Mouse (Mus musculus) cerebellum, adult 9-11 months (tissue): Measurements from ENCODE around the gene Kif16b.

Experiments used
- DNase-seq: peaks from one replicate; pipeline ENCODE4 v3.0.0; 2022

Kif16b gene

DNA sequence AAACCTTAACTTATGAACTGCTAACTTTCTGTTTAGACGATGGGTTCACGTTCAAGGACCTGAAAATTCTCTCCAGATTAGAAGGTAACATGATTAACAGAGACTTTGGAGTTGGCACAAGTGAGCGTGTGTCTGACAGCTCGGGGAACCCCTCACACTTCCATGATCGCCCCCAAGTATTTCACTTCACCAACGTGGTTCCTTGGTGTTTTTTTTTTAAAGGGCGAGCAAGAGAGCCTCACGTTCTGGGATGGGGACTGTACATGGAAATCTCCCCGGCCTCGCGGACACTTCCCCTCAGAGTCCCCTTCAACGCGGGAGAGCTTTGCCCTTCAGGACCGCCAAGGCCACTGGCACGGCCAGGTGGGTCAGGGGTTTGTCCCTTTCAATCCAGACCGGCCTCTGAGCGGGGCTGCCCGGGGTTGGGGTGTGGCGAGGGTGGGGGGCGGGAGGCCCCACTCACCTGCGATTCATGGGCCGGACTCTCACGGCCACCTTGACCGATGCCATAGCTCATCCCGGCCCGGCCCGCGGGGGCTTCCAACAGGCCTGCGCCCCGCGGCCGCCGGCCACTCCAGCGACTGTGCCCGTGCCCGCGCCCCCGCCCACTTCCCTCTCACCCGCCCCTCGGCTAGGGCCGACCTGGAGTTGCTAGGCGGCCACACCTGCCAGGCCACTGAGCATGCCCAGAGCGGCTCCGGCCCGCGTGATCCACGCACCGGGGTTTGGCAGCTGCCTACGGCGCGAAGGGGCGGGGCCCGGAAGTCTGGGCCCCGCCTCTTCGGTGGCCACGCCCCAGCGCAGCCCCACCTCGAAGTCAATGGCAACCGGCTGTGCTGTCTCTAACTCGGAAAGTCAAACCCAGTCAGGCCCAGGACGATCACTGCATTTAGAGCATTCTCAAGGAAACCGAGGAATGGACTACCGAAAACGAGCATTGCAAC lies at the start of gene Kif16b:
TSS of gene Kif16b (minus strand) at position 670 of the 944 bp plus-strand sequence.
- DNase-seq = peak; percentile 93

DNA sequence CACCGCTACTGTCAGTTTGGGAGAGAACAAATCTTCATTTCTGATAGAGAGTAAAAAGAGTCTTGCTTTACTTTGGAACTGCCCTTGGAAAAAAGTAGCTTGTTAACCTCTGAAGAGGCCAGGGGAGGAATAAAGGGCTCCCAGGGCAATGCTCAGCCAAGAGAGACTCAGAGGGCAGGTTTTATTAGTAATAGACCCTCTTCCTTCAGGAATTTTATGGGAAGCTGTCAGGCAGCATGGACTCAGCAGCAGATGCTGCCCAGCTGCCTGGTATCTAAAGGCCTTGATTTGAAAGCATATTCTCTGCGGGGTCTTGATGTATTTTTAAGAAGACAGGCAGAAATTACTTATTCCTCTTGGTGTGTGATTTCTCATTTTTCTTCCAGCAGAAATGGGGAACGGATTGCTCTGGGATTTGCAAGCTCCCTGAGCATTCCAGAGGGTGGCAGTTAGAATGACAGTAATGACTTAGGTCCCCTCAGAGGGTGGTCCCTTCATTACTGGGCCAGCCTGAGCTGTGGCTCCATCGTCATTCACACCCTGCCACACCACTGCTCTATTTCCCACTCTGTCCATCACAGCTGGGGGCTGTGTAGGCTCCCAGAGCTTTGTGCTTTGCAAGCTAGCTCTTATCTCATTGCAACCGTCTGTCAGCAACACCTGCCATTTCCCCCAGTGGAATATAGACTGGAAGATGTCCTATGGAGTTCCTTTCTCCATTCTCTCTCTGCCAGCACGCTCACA lies 39.7 kb upstream of the Kif16b start:
- DNase-seq = no peak

DNA sequence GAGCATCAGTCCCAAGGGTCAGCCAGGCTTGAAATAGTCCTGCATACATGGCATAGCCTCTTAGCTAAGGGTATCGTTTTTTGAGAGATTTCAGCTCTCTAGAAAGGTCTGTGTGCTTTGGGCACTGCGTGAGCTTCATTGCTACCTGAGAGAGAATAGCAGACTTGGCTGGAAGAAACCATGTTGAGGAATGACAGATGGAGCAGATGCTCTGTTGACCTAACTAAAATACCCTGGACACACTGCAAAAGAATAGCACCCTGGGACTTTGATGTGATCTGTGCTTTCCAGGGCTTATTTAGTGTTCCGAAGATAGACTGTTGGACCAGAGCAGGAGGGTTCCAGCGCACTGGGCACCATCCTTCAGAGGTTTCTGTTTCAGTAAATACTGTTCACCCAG lies 29.1 kb upstream of the Kif16b start:
- DNase-seq = peak; percentile 23

DNA sequence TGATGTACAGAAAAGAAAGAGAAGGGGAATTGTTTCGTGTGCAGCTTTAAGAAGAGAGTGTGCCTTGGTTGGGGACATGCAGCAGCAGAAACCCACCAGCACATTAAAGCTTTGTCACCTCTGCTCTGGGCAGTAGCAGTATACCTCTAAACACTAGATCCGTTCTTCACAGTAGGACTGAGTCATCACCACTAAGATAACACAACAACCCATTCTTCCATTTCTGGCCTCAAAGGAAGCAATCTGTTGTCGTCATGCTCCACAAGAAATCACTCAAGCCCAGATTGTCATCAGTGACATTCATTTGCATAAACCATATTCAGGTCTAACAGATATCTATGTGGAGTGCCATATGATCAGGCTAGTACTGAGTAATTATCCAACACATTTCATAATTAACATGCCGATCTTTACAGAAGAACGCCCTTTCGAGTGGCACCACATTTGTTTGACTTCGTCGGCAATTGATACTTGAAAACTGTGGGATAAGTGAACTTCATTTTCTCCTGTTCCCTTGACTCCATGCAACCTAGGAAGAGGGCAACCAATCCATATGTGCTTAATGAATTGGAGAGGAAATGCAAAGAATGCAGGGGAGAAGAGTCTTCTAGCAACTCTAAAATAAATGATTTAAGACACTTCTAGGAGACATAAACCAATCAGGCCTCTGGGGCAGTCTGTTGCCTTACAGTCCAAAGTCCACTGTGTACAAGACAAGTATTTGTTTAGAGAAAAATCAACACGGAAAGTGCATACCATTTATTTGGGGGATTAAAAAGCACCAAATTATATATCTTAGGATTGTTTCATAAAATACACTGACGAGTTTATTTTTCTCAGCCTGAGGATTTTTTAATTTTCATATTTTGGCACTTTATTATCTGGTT lies 28.1 kb upstream of the Kif16b start:
- no peak for DNase-seq

DNA sequence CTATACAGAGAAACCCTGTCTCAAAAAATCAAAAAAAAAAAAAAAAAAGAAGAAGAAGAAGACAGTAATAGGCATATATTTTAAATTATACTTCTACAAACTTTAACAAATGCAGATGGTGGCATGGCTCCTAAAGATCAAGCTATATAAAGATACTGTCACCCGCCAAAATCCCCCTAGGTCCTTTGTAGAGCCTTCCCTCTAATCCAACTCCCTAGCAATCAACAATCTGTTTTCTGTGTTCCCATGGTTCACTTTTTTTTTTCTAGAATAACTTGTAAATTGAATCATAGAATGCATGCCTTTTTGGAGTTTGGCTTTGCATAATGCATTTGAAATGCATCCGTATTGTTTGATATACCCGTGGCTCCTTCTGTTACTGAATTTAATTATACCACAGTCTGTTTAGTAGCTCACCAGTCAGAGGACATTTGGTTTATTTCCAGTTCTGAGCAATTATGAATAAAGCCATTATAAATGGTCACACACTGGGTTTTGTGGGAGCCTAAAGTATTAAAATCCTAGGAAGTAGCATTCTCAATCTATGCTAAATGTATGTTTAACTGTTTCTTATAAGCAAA lies 9.6 kb upstream of the Kif16b start:
- no peak for DNase-seq

DNA sequence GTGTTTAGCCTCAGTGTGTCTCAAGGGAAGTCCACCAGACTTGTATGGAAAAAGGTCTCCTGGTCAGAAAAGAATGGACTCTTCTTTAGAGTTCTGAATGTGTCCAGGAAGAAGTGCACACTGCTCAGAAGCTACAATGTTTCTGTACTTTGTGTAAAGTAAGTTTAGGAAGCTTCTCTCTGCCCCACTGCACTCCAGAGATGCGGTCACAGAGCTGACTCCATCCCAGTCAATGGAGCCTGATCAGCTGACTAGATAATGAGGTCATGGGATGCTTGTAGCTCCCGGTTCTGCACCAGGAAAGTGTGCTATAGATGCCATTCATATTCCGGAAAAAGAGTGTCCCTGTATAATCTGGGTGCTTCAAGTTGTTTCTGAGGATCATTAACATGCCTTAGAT lies 7.9 kb upstream of the Kif16b start:
- DNase-seq = no peak

DNA sequence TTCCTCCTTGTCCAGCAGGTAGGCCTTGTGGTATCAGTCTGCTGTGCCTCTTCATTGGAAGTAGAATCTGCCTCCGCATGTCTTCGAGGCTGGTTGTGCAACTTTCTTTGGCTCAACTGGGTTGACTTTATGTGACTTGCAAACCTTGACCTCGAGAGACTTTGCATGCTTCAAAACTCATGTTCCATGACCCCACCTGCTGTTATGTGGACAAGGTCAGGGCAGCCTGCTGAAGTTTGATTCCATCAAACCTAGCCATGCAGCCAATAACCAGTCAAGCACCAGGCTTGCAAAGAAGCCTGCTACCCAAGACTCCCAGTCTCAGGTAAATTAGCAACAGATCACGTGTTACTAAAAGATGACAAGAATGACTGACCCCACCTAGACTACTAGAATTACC lies 5.7 kb upstream of the Kif16b start:
- no peak for DNase-seq

DNA sequence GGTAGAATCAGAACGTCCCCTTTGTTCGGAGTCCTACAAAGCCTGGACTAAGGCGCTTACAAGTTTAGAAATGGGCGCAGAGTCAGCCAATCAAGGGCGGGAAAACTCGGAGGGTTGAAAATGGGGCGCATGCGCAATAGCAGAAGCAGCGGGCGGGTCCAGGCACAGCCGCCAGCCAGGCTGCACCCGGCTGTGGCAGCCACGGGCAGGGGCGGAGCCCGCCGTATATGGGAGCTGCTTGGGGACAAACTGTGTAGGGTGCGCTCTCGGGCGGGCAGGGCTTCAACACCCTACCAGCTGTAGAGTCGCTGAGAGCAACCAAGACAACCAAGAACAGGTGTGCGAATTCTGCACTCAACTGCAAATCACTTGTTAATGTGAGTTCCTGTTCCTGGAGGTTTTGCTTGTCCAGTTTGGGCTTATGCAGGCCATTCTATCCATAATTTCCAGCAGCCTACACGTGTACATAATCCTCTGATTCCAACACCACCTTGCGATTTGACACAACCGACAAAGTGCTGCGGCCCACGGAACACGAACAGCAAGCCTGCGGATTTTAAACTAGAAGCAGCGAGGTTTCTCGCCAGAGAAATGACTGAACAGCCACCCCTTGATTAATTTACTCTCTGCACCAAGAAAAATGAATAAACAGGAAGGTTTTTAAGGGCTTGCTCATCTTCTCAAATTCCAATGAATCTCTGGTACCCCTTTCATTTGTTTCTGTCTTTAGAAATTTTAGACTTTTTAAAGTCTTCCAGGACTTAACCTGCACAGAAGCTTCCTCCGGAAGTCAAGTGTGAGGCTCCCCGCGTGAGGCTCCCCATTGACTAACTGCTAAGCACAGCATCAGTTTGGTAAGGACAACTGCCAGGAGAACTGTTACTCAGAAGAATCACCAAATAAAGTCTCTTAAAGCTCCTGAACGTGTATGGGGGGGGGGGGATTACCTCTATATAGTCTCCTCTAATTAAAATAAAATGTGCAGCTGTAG lies 1.9 kb upstream of the Kif16b start:
- peak; percentile 95 for DNase-seq

DNA sequence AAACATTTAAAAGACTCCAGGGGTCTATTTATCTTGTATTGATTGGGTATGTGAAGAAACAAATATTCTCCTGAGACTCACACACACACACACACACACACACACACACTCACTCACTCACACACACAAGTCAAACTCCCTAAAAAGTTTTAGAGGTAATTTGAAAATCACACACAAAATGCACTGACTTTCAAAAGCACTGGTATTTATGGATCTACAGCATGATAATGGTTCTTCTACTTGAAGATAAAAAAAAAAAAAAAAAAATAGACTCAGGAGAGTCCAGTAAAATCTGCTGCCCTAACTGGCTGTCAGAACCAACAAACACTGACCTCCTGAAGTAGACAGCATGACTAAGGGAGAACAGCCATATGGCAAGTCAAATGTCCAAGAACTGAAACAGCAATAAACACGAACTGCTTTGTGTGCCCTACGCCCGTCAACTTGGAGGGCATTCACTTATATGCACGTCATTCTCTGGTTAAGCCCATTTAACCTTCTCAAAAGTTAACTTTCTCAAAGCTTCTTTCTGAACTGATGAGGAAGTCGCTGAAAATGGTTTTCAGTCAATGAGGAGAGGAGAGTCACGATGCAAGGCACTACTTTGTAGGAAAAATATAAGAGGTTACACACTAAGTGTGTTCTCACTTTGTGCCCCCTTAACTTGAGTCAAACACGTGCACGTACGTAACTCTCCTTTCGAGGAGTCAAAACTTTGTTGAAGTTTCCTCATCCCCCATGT lies 1.0 kb downstream of the Kif16b start:
- DNase-seq = peak; percentile 18

DNA sequence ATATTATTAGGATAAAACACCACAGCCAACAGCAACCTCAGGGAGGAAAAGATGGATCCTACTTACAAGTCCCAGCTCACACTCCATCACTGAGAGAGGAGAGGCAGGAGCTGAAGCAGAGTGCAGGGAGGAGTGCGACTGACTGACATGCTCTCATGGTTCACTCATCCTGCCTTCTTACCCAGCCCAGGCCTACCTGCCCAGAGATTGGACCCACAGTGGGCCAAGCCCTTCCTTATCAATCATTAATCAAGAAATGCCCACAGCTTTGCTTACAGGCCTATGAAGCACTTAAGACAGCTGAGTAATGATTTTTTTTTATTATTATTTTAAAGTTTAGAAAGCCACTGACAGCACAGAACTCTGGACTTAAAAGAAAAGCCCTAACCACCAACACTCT lies 7.6 kb downstream of the Kif16b start:
- DNase-seq = no peak

DNA sequence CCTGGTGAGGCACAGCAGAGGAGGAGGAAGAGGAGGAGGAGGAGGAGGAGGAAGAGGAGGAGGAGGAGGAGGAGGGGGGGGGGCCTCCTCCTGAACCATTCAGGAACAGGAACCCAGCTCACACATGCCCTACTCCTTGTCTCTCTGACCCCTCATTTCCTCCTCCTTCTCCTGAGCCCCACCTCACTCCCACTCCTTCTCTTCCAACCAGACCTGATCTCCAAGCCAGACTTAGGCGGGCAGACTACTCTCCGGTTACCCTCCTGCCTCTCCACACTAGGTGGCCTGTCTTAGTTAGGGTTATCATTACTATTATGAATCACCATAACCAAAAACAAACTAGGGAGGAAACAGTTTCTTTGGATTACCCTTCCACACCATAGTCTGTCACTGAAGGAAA lies 10.0 kb downstream of the Kif16b start:
- no peak for DNase-seq

DNA sequence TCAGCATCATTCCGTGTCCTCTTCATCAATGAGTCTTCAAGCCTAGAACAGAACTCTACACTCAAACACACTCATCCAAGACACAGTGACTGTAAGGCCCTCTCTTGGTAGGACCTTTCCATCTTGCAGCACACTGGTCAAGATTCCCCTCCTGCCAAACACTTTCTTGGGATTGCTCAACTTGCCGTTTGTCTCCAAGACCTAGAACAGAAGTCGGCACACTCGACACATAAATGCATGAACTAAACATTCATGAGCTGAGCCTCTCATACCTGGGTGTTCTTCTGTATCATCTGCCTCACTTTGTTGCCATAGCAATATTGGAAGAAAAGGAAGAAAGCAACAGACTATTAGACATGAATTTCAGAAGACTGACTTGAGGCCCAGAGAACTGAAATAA lies 16.9 kb downstream of the Kif16b start:
- no peak for DNase-seq

DNA sequence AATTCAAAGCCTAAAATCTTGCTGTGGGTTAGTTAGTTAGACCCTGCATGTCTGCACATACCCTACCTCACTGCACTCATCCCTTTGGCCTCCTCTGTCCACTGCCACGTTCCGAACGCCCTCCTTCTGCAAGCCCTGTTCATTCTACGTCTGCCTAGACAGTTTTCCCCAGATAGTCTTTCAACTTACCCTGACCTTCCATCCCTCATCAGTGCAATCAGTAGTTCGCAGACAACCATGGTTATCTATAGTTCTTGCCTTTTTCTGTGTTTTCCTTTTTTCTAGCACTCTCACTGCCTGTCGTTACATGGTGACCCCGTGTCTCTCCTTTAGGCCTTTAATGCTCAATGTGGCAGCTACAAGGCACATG lies 17.7 kb downstream of the Kif16b start:
- no peak for DNase-seq

DNA sequence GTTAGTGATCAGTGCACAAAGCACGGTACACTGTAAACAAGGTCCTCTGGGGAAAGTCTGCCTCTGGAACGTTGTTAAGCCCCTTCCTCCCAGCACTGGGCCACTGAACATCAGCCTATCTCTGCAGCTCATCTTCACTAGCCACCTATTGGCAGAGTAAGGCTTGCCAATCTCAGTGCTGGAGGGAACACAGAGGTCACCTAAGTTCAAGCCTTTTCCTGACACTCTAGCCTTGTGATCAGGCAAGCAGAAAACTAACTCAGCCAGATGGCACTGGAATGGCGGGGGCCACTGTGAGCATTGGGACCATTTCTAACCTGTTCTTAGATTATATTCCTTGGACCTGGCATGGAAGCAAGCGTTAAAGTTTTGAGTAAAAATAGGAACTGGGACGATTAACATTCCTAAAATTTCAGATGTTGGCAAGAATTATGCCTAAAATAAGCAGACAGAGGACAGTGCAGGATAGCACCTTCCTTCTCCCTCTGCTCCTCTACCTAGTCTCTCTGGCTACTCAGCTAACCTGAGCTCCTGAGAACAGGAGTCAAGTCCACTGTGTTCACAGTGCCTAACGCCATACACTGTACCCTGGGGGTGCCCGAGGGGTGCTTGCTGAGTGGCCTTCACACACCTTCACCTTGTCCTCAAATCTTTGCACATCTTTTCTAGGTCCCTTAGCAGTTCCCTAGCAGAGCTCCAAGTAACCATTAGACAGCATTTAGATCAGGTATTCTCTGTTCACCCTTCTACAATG lies 18.3 kb downstream of the Kif16b start:
- DNase-seq = peak; percentile 31

DNA sequence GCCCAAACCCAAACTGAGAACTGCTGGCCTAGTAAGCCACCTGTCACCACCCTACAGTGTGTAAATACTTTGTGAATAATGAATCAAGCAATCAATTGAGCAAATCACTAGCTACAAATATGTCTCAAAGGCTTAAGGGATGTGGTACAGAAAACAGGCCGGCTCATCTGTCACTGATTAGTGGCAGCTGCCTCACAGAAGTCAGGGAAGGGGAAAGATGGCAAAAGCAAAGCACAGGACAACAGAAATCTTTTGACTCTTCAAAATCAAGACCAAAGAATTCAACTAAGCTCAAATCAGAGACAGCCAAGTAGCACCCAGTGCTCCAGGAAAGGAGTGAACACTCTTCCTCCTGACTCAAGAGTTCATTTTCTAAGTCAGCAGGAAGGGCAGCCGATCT lies 18.9 kb downstream of the Kif16b start:
- DNase-seq = no peak

DNA sequence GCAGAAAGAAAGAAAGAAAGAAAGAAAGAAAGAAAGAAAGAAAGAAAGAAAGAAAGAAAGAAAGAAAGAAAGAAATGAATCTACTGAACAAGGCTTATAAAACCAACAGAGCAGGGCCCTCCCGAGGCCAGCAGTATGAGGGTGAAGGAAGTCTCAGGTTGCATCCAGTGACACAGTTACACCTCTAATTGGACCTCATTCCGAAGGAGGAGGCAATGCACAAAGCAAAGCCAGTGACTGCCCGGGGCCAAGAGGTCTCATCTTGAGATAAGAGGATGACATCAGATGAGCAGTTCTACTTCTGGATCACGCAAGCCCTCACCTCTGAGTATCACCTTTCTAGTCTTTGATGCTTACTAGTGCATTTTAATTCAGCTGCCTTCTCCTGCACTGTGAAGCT lies 20.2 kb downstream of the Kif16b start:
- no peak for DNase-seq

DNA sequence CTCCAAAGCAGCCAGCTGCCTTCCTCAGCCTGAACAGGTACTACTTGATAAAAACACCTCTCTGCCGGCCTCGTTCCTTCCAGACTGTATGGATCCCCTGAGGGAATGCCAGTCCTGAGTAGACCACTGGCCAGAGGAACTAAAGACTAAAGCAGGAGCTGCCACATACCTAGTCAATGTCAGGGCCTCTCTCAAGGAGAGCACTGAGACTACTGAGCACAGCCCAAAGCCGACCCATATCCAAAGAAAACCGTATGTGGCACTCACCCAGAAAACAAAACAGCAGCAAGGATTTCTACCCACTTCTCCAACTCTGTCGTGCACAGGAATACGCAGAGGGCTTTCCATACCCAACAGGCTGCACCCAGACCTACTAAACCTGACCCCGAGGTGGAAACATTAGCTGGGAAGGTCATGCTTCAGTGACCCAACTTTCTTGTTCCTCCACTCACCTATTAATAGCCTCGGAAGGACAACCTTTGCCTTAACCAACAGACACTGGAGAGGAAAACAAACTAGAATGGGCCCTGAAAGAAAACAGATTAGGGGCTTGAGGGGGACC lies 22.0 kb downstream of the Kif16b start:
- DNase-seq = no peak

DNA sequence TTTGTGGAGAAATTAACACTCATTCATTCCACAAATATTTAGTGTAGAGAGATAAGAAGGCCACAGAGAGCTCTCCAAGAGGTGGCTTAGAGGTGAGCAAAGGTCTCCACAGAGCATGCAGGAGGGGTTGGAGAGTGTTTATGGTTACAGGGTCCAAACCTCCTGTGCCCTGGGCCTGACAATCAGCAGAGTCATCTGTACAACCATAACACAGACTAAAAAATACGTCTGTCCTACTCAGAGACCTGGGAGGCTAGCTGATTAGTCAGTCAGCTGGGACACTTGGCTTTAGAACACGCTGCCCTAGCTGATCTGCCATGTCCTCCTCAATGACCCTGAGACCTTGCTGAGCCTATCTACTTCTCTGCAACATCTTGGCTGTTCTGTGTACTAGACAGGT lies 24.7 kb downstream of the Kif16b start:
- no peak for DNase-seq

DNA sequence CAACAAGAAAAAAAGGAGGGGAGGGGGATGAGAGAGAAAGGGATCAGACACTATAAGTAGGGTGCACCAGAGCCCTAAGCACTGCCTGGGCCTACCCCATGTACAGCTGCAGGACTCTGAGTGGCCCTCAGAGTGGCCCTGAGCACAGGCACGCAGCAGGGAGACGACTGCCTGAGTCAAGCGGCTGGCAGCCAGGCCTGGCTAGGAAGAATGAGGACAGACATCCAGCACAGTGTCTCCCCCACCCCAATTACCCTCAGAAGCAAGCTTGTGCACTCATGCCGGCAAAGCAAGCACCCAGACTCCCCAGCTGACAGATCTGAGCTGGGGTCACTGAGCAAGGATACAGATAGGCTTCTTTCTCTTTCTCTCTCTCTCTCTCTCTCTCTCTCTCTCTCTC lies 25.4 kb downstream of the Kif16b start:
- DNase-seq = no peak

DNA sequence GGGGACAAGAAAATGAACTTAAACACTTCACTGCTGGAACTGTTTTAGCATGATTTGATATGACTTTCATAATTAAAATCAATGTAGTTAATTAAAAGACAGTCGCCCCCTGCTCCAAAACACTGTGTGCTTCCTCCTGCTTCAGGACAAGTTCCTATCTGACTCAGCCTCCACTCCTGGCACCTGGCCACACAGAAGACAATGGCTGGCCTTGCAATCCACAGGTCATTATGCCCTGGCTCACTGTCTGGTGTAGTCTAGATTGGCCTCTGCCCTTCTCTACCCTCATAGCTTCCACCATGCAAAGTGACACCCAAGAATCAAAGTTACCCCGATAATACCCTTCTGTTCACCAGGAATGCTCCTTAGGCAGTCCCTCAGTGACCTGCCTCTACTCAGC lies 26.8 kb downstream of the Kif16b start:
- DNase-seq = no peak
